24 mouse cellular contexts compared by ENCODE assay signal in genomic region chr16:38587572-38587971, GRCm38 (mm10).
"Had no signal": no experiment of that assay in that cellular context is flagged by ENCODE, and none has a peak within 500 bp of the region (broad histone marks: within the 10 kb centered on the region; RNA-seq: fewer than 3 reads in every experiment).

No protein-coding gene starts in this region.

- H3K27ac ChIP-seq: heart, embryonic 10.5 days; heart, embryonic 13.5 days; heart, embryonic 15.5 days; hindbrain, embryonic 13.5 days; hindbrain, embryonic 15.5 days; hindbrain, postnatal 0 days; layer of hippocampus, adult 2 months; left cerebral cortex, adult 2 months; limb, embryonic 10.5 days; limb, embryonic 12.5 days; liver, embryonic 13.5 days had no signal

- H3K9me3 ChIP-seq: heart, embryonic 10.5 days; heart, embryonic 13.5 days; heart, embryonic 15.5 days; hindbrain, embryonic 13.5 days; hindbrain, embryonic 15.5 days; limb, embryonic 10.5 days; limb, embryonic 12.5 days; liver, embryonic 13.5 days had no signal

- H3K4me1 ChIP-seq: heart, embryonic 10.5 days; heart, embryonic 13.5 days; heart, embryonic 15.5 days; hindbrain, embryonic 13.5 days; hindbrain, embryonic 15.5 days; limb, embryonic 10.5 days; limb, embryonic 12.5 days had no signal

- H3K4me3 ChIP-seq: heart, embryonic 10.5 days; heart, embryonic 13.5 days; heart, embryonic 15.5 days; hindbrain, embryonic 13.5 days; hindbrain, embryonic 15.5 days; layer of hippocampus, adult 2 months; left cerebral cortex, adult 2 months; limb, embryonic 10.5 days; limb, embryonic 12.5 days; liver, embryonic 13.5 days had no signal

- ATAC-seq: hindbrain, postnatal 0 days; intestine, embryonic 16.5 days had no signal

- H3K4me2 ChIP-seq: heart, embryonic 13.5 days; heart, embryonic 15.5 days; hindbrain, embryonic 13.5 days; hindbrain, embryonic 15.5 days; limb, embryonic 12.5 days; liver, embryonic 11.5 days; liver, embryonic 13.5 days had no signal

- H3K27me3 ChIP-seq: heart, embryonic 13.5 days; heart, embryonic 15.5 days; hindbrain, embryonic 13.5 days; hindbrain, embryonic 15.5 days; limb, embryonic 12.5 days; liver, embryonic 13.5 days had no signal

- DNase-seq: gastrocnemius, postnatal 10 days; gastrocnemius, postnatal 36 days; heart, adult 18-20 months; heart, postnatal 14 days; heart, postnatal 36 days; kidney, adult 11 months; kidney, adult 8-10 months; kidney, postnatal 10 days; kidney, postnatal 25 days; kidney, postnatal 4 days; liver; liver, embryonic 13.5 days had no signal

- H3K9ac ChIP-seq: heart, embryonic 13.5 days; heart, embryonic 15.5 days; hindbrain, embryonic 13.5 days; hindbrain, embryonic 15.5 days; limb, embryonic 12.5 days; liver, embryonic 13.5 days had no signal
